Mouse (Mus musculus): ENCODE measurements around the gene Strn3. TPM values are rescaled to one million over a fixed set of nuclear protein-coding genes. Genes with fewer than 3 reads are reported as not detected.
"Not testable (repeated sequence)": the region's sequence is repeated elsewhere in the genome, so short reads cannot be mapped to it uniquely, and the experiment has no call there.

The Strn3 gene
- polyA plus RNA-seq, 1 experiment from 2014 or later: 51.5 TPM

DNA sequence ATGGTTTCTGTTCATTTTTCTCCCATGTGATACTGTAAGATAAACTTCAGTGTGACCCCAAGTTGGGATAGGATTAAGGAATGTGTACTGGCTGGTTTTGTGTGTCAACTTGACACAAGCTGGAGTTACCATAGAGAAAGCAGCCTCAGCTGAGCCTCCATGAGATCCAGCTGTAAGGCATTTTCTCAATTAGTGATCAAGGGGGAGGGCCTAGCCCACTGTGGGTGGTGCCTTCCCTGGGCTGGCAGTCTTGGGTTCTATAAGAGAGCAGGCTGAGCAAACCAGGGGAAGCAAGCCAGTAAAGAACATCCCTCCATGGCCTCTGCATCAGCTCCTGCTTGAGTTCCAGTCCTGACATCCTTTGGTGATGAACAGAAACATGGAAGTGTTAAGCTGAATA, 42.3 kb downstream of the Strn3 start:
- H3K4me3 ChIP-seq (replicated peaks; ENCODE audit: low read depth, low read length); ATAC-seq (ENCODE audit: low FRiP score, low TSS enrichment); H3K4me2 ChIP-seq (ENCODE audit: low read length); H3K27ac ChIP-seq (replicated peaks; ENCODE audit: low read depth, low read length); H3K4me1 ChIP-seq (ENCODE audit: control insufficient read depth, insufficient read depth, low read length); H3K27me3 ChIP-seq (ENCODE audit: control insufficient read depth, insufficient read depth, low read length); H3K9ac ChIP-seq (replicated peaks; ENCODE audit: low read length); H3K9me3 ChIP-seq (ENCODE audit: control insufficient read depth, low read length); DNase-seq: not testable (repeated sequence)
- peaks cover 35% of the 10 kb centered on the region for H3K36me3 ChIP-seq (ENCODE audit: control insufficient read depth, insufficient read depth, low read length)

DNA sequence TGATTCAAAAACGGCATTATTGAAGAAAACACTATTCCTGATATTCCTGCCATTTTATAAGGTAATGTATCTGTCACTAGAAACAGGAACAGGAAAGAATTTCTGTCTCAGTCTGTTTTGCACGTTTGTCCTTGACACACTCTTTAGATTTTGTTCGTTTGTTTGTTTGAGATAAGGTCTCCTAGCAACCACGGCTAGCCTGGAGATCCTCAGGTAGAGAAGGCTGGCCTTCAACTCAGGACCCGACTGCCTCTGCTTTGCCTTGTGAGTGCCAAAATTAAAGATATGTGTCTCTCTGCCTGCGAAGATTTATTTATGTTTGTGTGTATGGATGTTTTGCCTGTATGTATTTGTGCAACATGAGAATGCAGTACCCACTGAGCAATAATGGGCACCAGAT, 49.8 kb downstream of the Strn3 start:
- Histone ChIP-seq H3K4me1 (ENCODE audit: control insufficient read depth, insufficient read depth, low read length) (no peaks in the 10 kb centered on the region), H3K27ac (replicated peaks; ENCODE audit: low read depth, low read length) (no peak overlapping the region), H3K4me2 (ENCODE audit: low read length) (no peak overlapping the region), H3K4me3 (replicated peaks; ENCODE audit: low read depth, low read length) (no peak overlapping the region), H3K9ac (replicated peaks; ENCODE audit: low read length) (no peak overlapping the region), H3K27me3 (ENCODE audit: control insufficient read depth, insufficient read depth, low read length) (no peaks in the 10 kb centered on the region), H3K9me3 (ENCODE audit: control insufficient read depth, low read length) (no peaks in the 10 kb centered on the region), H3K36me3 (ENCODE audit: control insufficient read depth, insufficient read depth, low read length) (peaks cover 3% of the 10 kb centered on the region)
- ATAC-seq (ENCODE audit: low FRiP score, low TSS enrichment) (no peak), DNase-seq (no peak)
- 80% methylated on average over 6 of the region's 6 CpGs for WGBS

DNA sequence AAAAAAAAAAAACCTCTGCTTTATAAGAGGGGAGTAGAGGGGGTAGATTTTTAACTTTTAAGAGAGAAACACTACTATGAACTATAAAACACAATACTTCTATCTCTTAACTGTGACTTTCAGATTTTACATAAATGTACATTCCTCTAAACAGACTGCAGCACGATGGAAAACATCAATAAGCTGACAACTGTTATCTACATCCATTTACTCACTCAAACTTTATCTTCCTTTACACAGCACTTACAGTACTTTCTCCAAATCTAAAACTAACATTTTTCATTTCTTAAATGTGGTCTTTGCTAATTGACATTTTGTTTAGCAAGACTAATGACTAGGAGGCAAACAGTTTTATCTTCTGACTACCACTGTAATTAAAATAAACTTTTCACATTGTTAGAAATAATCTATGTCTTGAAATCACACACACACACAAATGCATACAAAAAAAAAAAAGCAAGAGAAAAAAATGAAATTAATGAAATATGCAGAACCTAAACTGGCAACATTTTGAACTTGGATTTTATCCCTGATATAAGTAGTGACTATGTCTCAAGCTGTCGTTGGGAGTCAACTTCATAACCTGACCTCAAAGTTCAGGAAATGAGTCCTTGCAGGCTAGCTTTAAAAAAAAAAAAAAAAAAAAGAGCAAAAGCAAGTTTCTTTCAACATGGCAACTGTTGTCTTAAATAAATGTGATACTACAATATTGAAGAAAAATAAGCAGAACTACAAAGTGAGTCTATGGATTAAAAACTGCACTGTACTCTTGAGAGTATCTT, 54.8 kb downstream of the Strn3 start:
- no peak for ATAC-seq (ENCODE audit: low FRiP score, low TSS enrichment)
- H3K9ac ChIP-seq (replicated peaks; ENCODE audit: low read length): no peak overlapping the region
- no peak overlapping the region for H3K27ac ChIP-seq (replicated peaks; ENCODE audit: low read depth, low read length)
- DNase-seq: no peak
- H3K27me3 ChIP-seq (ENCODE audit: control insufficient read depth, insufficient read depth, low read length): no peaks in the 10 kb centered on the region
- H3K4me3 ChIP-seq (replicated peaks; ENCODE audit: low read depth, low read length): no peak overlapping the region
- WGBS: 87% methylated on average over 2 of the region's 2 CpGs
- no peak overlapping the region for H3K4me2 ChIP-seq (ENCODE audit: low read length)
- H3K4me1 ChIP-seq (ENCODE audit: control insufficient read depth, insufficient read depth, low read length): no peaks in the 10 kb centered on the region
- H3K9me3 ChIP-seq (ENCODE audit: control insufficient read depth, low read length): no peaks in the 10 kb centered on the region
- H3K36me3 ChIP-seq (ENCODE audit: control insufficient read depth, insufficient read depth, low read length): no peaks in the 10 kb centered on the region

DNA sequence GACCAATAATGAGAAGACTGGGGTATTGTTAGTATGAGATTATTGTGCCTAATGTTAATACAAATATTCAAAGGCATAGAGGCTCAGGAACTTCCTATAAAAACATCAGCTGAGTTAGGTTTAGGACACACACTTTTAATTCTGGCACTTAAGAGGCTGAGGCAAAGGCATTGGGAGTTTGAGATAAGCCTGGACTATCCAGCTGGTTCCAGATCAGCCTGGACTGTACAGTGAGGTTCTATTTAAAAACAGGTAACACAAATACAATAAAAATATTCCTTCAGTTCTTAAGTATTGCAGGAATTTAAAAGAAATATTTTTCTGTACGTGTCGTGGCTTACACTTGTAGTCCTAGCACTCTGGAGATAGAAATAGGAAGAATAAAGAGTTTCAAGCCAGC, 55.4 kb downstream of the Strn3 start:
- Histone ChIP-seq H3K4me3 (replicated peaks; ENCODE audit: low read depth, low read length) (no peak overlapping the region), H3K4me1 (ENCODE audit: control insufficient read depth, insufficient read depth, low read length) (no peaks in the 10 kb centered on the region), H3K27me3 (ENCODE audit: control insufficient read depth, insufficient read depth, low read length) (no peaks in the 10 kb centered on the region), H3K4me2 (ENCODE audit: low read length) (no peak overlapping the region), H3K27ac (replicated peaks; ENCODE audit: low read depth, low read length) (no peak overlapping the region), H3K9ac (replicated peaks; ENCODE audit: low read length) (no peak overlapping the region), H3K36me3 (ENCODE audit: control insufficient read depth, insufficient read depth, low read length) (no peaks in the 10 kb centered on the region), H3K9me3 (ENCODE audit: control insufficient read depth, low read length) (no peaks in the 10 kb centered on the region)
- ATAC-seq (ENCODE audit: low FRiP score, low TSS enrichment) (no peak), DNase-seq (no peak)
- 96% methylated on average over 2 of the region's 2 CpGs for WGBS

DNA sequence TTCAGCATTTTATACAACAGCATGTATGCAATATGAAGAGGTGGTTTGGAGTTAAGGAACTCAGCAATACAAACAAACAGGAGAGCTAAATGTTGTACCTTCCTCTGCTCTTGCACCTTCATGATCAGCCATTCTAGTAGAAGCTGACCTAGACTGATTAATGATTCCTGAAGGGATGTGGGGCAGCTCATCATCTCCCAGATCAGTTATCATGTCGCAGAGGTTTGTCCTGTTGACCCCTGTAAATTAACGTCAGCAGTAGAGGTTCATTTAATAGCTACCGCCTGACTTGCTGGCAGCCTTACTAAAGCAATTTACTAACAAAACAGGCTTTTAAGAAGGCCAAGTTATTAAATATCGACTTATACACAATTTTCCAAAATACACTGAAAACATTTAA, 58.2 kb downstream of the Strn3 start:
- ATAC-seq (ENCODE audit: low FRiP score, low TSS enrichment): no peak
- H3K36me3 ChIP-seq (ENCODE audit: control insufficient read depth, insufficient read depth, low read length): no peaks in the 10 kb centered on the region
- H3K4me3 ChIP-seq (replicated peaks; ENCODE audit: low read depth, low read length): no peak overlapping the region
- DNase-seq: no peak
- H3K27ac ChIP-seq (replicated peaks; ENCODE audit: low read depth, low read length): no peak overlapping the region
- H3K9me3 ChIP-seq (ENCODE audit: control insufficient read depth, low read length): no peaks in the 10 kb centered on the region
- WGBS: 83% methylated on average over 4 of the region's 4 CpGs
- H3K9ac ChIP-seq (replicated peaks; ENCODE audit: low read length): no peak overlapping the region
- no peak overlapping the region for H3K4me2 ChIP-seq (ENCODE audit: low read length)
- H3K27me3 ChIP-seq (ENCODE audit: control insufficient read depth, insufficient read depth, low read length): no peaks in the 10 kb centered on the region
- H3K4me1 ChIP-seq (ENCODE audit: control insufficient read depth, insufficient read depth, low read length): no peaks in the 10 kb centered on the region

DNA sequence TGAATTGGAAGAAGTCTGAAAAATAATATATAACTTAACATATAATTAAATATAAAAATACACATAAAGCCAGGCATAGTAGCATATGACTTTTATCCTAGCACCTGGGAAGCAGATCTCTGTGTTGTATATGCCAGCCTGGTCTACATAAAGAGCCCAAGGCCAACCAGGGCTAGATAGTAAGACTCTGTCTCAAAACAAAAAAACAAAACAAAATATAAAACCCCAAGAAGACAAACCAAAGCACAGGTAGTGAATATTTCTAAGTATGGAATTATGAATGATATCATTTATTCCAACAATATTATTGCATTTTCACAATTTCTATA, 68.4 kb downstream of the Strn3 start:
- no peak overlapping the region for H3K4me2 ChIP-seq (ENCODE audit: low read length)
- H3K27me3 ChIP-seq (ENCODE audit: control insufficient read depth, insufficient read depth, low read length): no peaks in the 10 kb centered on the region
- ATAC-seq (ENCODE audit: low FRiP score, low TSS enrichment) (no peak), DNase-seq (no peak)
- H3K4me1 ChIP-seq (ENCODE audit: control insufficient read depth, insufficient read depth, low read length): no peaks in the 10 kb centered on the region
- no peaks in the 10 kb centered on the region for H3K9me3 ChIP-seq (ENCODE audit: control insufficient read depth, low read length)
- H3K4me3 ChIP-seq (replicated peaks; ENCODE audit: low read depth, low read length): no peak overlapping the region
- no peak overlapping the region for H3K9ac ChIP-seq (replicated peaks; ENCODE audit: low read length)
- peaks cover 31% of the 10 kb centered on the region for H3K36me3 ChIP-seq (ENCODE audit: control insufficient read depth, insufficient read depth, low read length)
- H3K27ac ChIP-seq (replicated peaks; ENCODE audit: low read depth, low read length): no peak overlapping the region

DNA sequence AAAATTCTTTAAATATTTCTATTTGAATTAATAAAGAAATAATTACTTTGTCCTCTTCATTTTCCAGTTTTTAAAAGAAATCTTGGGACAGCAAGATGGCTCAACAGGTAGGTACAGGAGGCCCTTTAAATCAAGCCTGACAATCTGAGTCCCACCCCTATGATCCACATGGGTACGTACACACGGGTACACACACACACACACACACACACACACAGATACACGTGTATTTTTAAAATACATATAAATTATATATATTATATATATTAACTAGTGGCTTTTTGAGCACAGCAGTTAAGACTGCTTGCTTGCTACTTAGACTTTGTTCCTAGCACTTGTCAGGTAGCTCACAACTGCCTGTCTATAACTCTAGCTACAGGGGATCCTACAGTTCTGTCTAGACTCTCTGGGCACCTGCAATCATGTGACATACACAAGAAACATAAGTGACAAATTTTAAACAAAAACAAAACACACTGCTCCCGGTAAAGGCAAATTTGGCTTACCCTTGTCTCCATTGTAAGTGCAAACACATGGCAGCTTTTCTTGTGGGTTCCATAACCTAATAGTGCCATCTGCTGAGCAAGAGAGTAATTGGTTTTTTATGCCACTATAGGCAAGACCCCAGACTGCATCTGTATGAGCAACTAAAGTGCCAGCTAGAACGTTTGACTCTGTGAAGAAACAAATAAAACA, 68.9 kb downstream of the Strn3 start:
- H3K9ac ChIP-seq (replicated peaks; ENCODE audit: low read length): no peak overlapping the region
- H3K9me3 ChIP-seq (ENCODE audit: control insufficient read depth, low read length): no peaks in the 10 kb centered on the region
- ATAC-seq (ENCODE audit: low FRiP score, low TSS enrichment): no peak
- H3K27ac ChIP-seq (replicated peaks; ENCODE audit: low read depth, low read length): no peak overlapping the region
- DNase-seq: peak; percentile 74
- 81% methylated on average over 5 of the region's 5 CpGs for WGBS
- no peaks in the 10 kb centered on the region for H3K4me1 ChIP-seq (ENCODE audit: control insufficient read depth, insufficient read depth, low read length)
- H3K4me2 ChIP-seq (ENCODE audit: low read length): no peak overlapping the region
- peaks cover 31% of the 10 kb centered on the region for H3K36me3 ChIP-seq (ENCODE audit: control insufficient read depth, insufficient read depth, low read length)
- no peak overlapping the region for H3K4me3 ChIP-seq (replicated peaks; ENCODE audit: low read depth, low read length)
- H3K27me3 ChIP-seq (ENCODE audit: control insufficient read depth, insufficient read depth, low read length): no peaks in the 10 kb centered on the region

DNA sequence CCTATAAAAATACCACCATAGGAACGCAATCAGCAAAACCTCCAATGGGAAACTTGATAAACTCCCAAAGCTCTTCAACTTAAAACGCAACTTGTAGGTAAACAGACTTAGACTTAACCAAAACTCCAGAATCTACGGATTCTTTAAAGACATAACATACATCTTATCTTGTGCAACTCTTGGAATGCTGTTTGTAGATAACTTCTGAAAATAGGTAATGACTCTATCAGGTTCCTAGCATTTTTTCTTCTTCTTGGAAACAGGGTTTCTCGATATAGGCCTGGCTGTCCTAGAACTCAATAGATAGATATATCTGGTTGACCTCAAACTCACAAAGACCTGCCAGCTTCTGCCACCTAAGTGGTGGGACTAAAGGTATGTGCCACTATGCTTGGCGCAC, 70.5 kb downstream of the Strn3 start:
- ATAC-seq (ENCODE audit: low FRiP score, low TSS enrichment) (no peak), DNase-seq (no peak)
- no peak overlapping the region for H3K9ac ChIP-seq (replicated peaks; ENCODE audit: low read length)
- H3K4me2 ChIP-seq (ENCODE audit: low read length): no peak overlapping the region
- H3K27ac ChIP-seq (replicated peaks; ENCODE audit: low read depth, low read length): no peak overlapping the region
- no peaks in the 10 kb centered on the region for H3K27me3 ChIP-seq (ENCODE audit: control insufficient read depth, insufficient read depth, low read length)
- no peak overlapping the region for H3K4me3 ChIP-seq (replicated peaks; ENCODE audit: low read depth, low read length)
- no peaks in the 10 kb centered on the region for H3K4me1 ChIP-seq (ENCODE audit: control insufficient read depth, insufficient read depth, low read length)
- no peaks in the 10 kb centered on the region for H3K9me3 ChIP-seq (ENCODE audit: control insufficient read depth, low read length)
- 96% methylated on average over 5 of the region's 5 CpGs for WGBS
- peaks cover 36% of the 10 kb centered on the region for H3K36me3 ChIP-seq (ENCODE audit: control insufficient read depth, insufficient read depth, low read length)

DNA sequence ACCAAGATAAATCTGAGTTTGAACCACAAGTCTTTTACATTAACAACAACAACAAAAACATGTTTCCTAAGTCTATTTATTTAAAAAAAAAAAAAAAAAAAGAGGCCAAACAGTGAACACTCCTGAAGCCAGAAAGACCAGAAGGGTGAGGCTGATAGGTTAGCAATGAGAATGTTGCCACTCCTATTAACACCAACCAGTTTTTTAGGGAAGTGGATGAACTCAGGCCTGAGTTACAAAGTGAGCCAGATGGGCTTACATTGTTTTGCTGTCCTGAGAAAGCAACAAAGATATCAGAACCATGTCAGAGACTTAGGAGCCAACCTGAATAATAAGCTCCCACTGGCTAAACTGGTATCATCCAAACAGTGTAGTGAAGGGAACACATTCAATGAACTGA, 71.1 kb downstream of the Strn3 start:
- Histone ChIP-seq H3K4me3 (replicated peaks; ENCODE audit: low read depth, low read length) (no peak overlapping the region), H3K4me1 (ENCODE audit: control insufficient read depth, insufficient read depth, low read length) (no peaks in the 10 kb centered on the region), H3K27me3 (ENCODE audit: control insufficient read depth, insufficient read depth, low read length) (no peaks in the 10 kb centered on the region), H3K9ac (replicated peaks; ENCODE audit: low read length) (no peak overlapping the region), H3K9me3 (ENCODE audit: control insufficient read depth, low read length) (no peaks in the 10 kb centered on the region), H3K27ac (replicated peaks; ENCODE audit: low read depth, low read length) (no peak overlapping the region), H3K36me3 (ENCODE audit: control insufficient read depth, insufficient read depth, low read length) (peaks cover 40% of the 10 kb centered on the region), H3K4me2 (ENCODE audit: low read length) (no peak overlapping the region)
- ATAC-seq (ENCODE audit: low FRiP score, low TSS enrichment) (no peak), DNase-seq (no peak)
